Mouse (Mus musculus) brain, embryonic 14.5 days (tissue): ENCODE data around the gene Traf2.

ENCODE experiments used
- CTCF ChIP-seq: fragments of 200-500 bp; IDR thresholded peaks from 2 replicates; pipeline ENCODE4 v1.5.1; 2012; ENCODE audit warnings: inconsistent platforms, mild to moderate bottlenecking, moderate library complexity, borderline replicate concordance; ENCODE audit not compliant: insufficient read depth, insufficient read length; ENCODE audit errors: extremely low read depth
- POLR2A ChIP-seq: fragments of 200-500 bp; IDR thresholded peaks from 2 replicates; pipeline ENCODE4 v1.6.1; 2012; ENCODE audit warnings: mild to moderate bottlenecking, inconsistent platforms, borderline replicate concordance; ENCODE audit not compliant: poor library complexity, insufficient read depth, insufficient read length, severe bottlenecking; ENCODE audit errors: extremely low read depth

GRCm38 (mm10) chr2:25504538-25504937 is 42.2 kb downstream of the Traf2 start:
- TF ChIP-seq CTCF = no peak
- TF ChIP-seq POLR2A = no peak
